Mouse (Mus musculus): ENCODE results near the gene Ubr4. TPM values are rescaled to one million over a fixed set of nuclear protein-coding genes. Genes with fewer than 3 reads are reported as not detected.
A peak's percentile ranks its signal among the peaks of the same experiment; 100 is the strongest.

Gene Ubr4
- total and polyA plus RNA-seq, 2 experiments from 2014 or later = 59.1 to 106 TPM

- H3K36me3 ChIP-seq (ENCODE audit: insufficient read depth) = peaks cover 96% of the 10 kb centered on the region
- TF ChIP-seq CTCF (IDR thresholded peaks at IDR 0.05; ENCODE audit: low read depth) = no peak
- H3K4me3 ChIP-seq (ENCODE audit: low read depth, low read length) = no peak overlapping the region
- no peaks in the 10 kb centered on the region for H3K27me3 ChIP-seq (ENCODE audit: insufficient read depth, low read length)
- no peak for ATAC-seq
- no peak overlapping the region for H3K4me2 ChIP-seq (ENCODE audit: low read depth)
- H3K27ac ChIP-seq (ENCODE audit: low read depth, low read length) = no peak overlapping the region
- H3K4me1 ChIP-seq (ENCODE audit: insufficient read depth) = no peaks in the 10 kb centered on the region
- no peak for DNase-seq
- no peak overlapping the region for H3K9ac ChIP-seq
- WGBS = 93% methylated on average over 6 of the region's 6 CpGs
- no peaks in the 10 kb centered on the region for H3K9me3 ChIP-seq (ENCODE audit: low read length)
Observed at GRCm38 (mm10) chr4:139466541-139466940, 114.1 kb downstream of the Ubr4 start.

- H3K4me1 ChIP-seq (ENCODE audit: insufficient read depth) = no peaks in the 10 kb centered on the region
- H3K4me3 ChIP-seq (ENCODE audit: low read depth, low read length) = no peak overlapping the region
- peak; percentile 88 for TF ChIP-seq CTCF (IDR thresholded peaks at IDR 0.05; ENCODE audit: low read depth)
- H3K27me3 ChIP-seq (ENCODE audit: insufficient read depth, low read length) = no peaks in the 10 kb centered on the region
- DNase-seq (peak; percentile 82), ATAC-seq (peak; percentile 71)
- H3K9ac ChIP-seq = no peak overlapping the region
- WGBS = 40% methylated on average over 7 of the region's 7 CpGs
- no peaks in the 10 kb centered on the region for H3K9me3 ChIP-seq (ENCODE audit: low read length)
- H3K27ac ChIP-seq (ENCODE audit: low read depth, low read length) = no peak overlapping the region
- H3K36me3 ChIP-seq (ENCODE audit: insufficient read depth) = peaks cover 96% of the 10 kb centered on the region
- no peak overlapping the region for H3K4me2 ChIP-seq (ENCODE audit: low read depth)
Observed at GRCm38 (mm10) chr4:139470198-139470597, 117.8 kb downstream of the Ubr4 start.

GRCm38 (mm10) chr4:139476663-139477625, 124.5 kb downstream of the Ubr4 start:
- WGBS = 58% methylated on average over 16 of the region's 16 CpGs
- ATAC-seq = peak; percentile 82
- no peaks in the 10 kb centered on the region for H3K4me1 ChIP-seq (ENCODE audit: insufficient read depth)
- H3K27ac ChIP-seq (ENCODE audit: low read depth, low read length) = no peak overlapping the region
- H3K9me3 ChIP-seq (ENCODE audit: low read length) = no peaks in the 10 kb centered on the region
- H3K36me3 ChIP-seq (ENCODE audit: insufficient read depth) = peaks cover 95% of the 10 kb centered on the region
- H3K9ac ChIP-seq = no peak overlapping the region
- peak; percentile 71 for DNase-seq
- no peak for TF ChIP-seq CTCF (IDR thresholded peaks at IDR 0.05; ENCODE audit: low read depth)
- no peak overlapping the region for H3K4me3 ChIP-seq (ENCODE audit: low read depth, low read length)
- H3K27me3 ChIP-seq (ENCODE audit: insufficient read depth, low read length) = no peaks in the 10 kb centered on the region
- no peak overlapping the region for H3K4me2 ChIP-seq (ENCODE audit: low read depth)

- Histone ChIP-seq H3K27me3 (ENCODE audit: insufficient read depth, low read length) (no peaks in the 10 kb centered on the region), H3K9me3 (ENCODE audit: low read length) (no peaks in the 10 kb centered on the region), H3K4me3 (ENCODE audit: low read depth, low read length) (no peak overlapping the region), H3K4me1 (ENCODE audit: insufficient read depth) (no peaks in the 10 kb centered on the region), H3K36me3 (ENCODE audit: insufficient read depth) (peaks cover 95% of the 10 kb centered on the region), H3K27ac (ENCODE audit: low read depth, low read length) (no peak overlapping the region), H3K9ac (no peak overlapping the region), H3K4me2 (ENCODE audit: low read depth) (no peak overlapping the region)
- no peak for DNase-seq
- WGBS = 94% methylated on average over 2 of the region's 2 CpGs
- no peak for ATAC-seq
- TF ChIP-seq CTCF (IDR thresholded peaks at IDR 0.05; ENCODE audit: low read depth) = peak; percentile 13; the same call in 1 of the 2 replicates
Observed at GRCm38 (mm10) chr4:139477983-139478382, 125.6 kb downstream of the Ubr4 start.

GRCm38 (mm10) chr4:139479176-139479575, 126.8 kb downstream of the Ubr4 start:
- H3K4me1 ChIP-seq (ENCODE audit: insufficient read depth) = no peaks in the 10 kb centered on the region
- H3K4me3 ChIP-seq (ENCODE audit: low read depth, low read length) = no peak overlapping the region
- H3K9ac ChIP-seq = no peak overlapping the region
- H3K9me3 ChIP-seq (ENCODE audit: low read length) = no peaks in the 10 kb centered on the region
- no peak overlapping the region for H3K4me2 ChIP-seq (ENCODE audit: low read depth)
- peaks cover 94% of the 10 kb centered on the region for H3K36me3 ChIP-seq (ENCODE audit: insufficient read depth)
- WGBS = 88% methylated on average over 8 of the region's 8 CpGs
- ATAC-seq (no peak), DNase-seq (no peak)
- H3K27me3 ChIP-seq (ENCODE audit: insufficient read depth, low read length) = no peaks in the 10 kb centered on the region
- H3K27ac ChIP-seq (ENCODE audit: low read depth, low read length) = no peak overlapping the region
- no peak for TF ChIP-seq CTCF (IDR thresholded peaks at IDR 0.05; ENCODE audit: low read depth)

GRCm38 (mm10) chr4:139481400-139481799, 129.0 kb downstream of the Ubr4 start:
- DNase-seq (no peak), ATAC-seq (no peak)
- Histone ChIP-seq H3K4me3 (ENCODE audit: low read depth, low read length) (no peak overlapping the region), H3K4me1 (ENCODE audit: insufficient read depth) (no peaks in the 10 kb centered on the region), H3K9ac (no peak overlapping the region), H3K4me2 (ENCODE audit: low read depth) (no peak overlapping the region), H3K36me3 (ENCODE audit: insufficient read depth) (peaks cover 90% of the 10 kb centered on the region), H3K9me3 (ENCODE audit: low read length) (no peaks in the 10 kb centered on the region), H3K27ac (ENCODE audit: low read depth, low read length) (no peak overlapping the region), H3K27me3 (ENCODE audit: insufficient read depth, low read length) (no peaks in the 10 kb centered on the region)
- WGBS = 81% methylated on average over 1 of the region's 1 CpGs
- TF ChIP-seq CTCF (IDR thresholded peaks at IDR 0.05; ENCODE audit: low read depth) = no peak

GRCm38 (mm10) chr4:139483461-139484105, 131.2 kb downstream of the Ubr4 start:
- no peak overlapping the region for H3K4me3 ChIP-seq (ENCODE audit: low read depth, low read length)
- no peaks in the 10 kb centered on the region for H3K4me1 ChIP-seq (ENCODE audit: insufficient read depth)
- no peak for ATAC-seq
- no peak overlapping the region for H3K9ac ChIP-seq
- DNase-seq = no peak
- H3K36me3 ChIP-seq (ENCODE audit: insufficient read depth) = peaks cover 82% of the 10 kb centered on the region
- TF ChIP-seq CTCF (IDR thresholded peaks at IDR 0.05; ENCODE audit: low read depth) = no peak
- H3K27ac ChIP-seq (ENCODE audit: low read depth, low read length) = no peak overlapping the region
- no peak overlapping the region for H3K4me2 ChIP-seq (ENCODE audit: low read depth)
- no peaks in the 10 kb centered on the region for H3K9me3 ChIP-seq (ENCODE audit: low read length)
- H3K27me3 ChIP-seq (ENCODE audit: insufficient read depth, low read length) = no peaks in the 10 kb centered on the region
- WGBS = 76% methylated on average over 8 of the region's 8 CpGs
